Mouse (Mus musculus): ENCODE results near the gene Gm3047. TPM values are rescaled to one million over a fixed set of nuclear protein-coding genes. Genes with fewer than 3 reads are reported as not detected.
"Not testable (repeated sequence)": the region's sequence is repeated elsewhere in the genome, so short reads cannot be mapped to it uniquely, and the experiment has no call there.

The Gm3047 gene
- total RNA-seq (2014; fragmentation: Nextera tagmentation) (not detected in 2 replicates), total RNA-seq (2017) (not detected in 2 replicates)

- not testable (repeated sequence) for ATAC-seq (replicated peaks; ENCODE audit: poor library complexity, severe bottlenecking)
Observed at GRCm38 (mm10) chr14:4555105-4555504, at the start of gene Gm3047. Gene Gm3047 (plus strand): TSS chr14:4555405.

Other genes starting within 250 kb of the Gm3047 start
- gene Gm3149, start 238.1 kb upstream of the Gm3047 start, total RNA-seq (2014; fragmentation: Nextera tagmentation) = not detected in 2 replicates
- not detected in 2 replicates for gene Gm3149, start 238.1 kb upstream of the Gm3047 start, total RNA-seq (2017)
- gene 2610042L04Rik, start 220.6 kb upstream of the Gm3047 start, total RNA-seq (2014; fragmentation: Nextera tagmentation) = 0.28 TPM in 1 of 2 replicates, not detected in the other
- gene 2610042L04Rik, start 220.6 kb upstream of the Gm3047 start, total RNA-seq (2017) = not detected in 2 replicates
- gene Gm3159, start 157.9 kb upstream of the Gm3047 start, total RNA-seq (2014; fragmentation: Nextera tagmentation) = not detected in 2 replicates
- not detected in 2 replicates for gene Gm3159, start 157.9 kb upstream of the Gm3047 start, total RNA-seq (2017)
- gene Gm3164, start 140.0 kb upstream of the Gm3047 start, total RNA-seq (2014; fragmentation: Nextera tagmentation) = not detected in 2 replicates
- not detected in 2 replicates for gene Gm3164, start 140.0 kb upstream of the Gm3047 start, total RNA-seq (2017)
- gene Gm3173, start 124.4 kb upstream of the Gm3047 start, total RNA-seq (2014; fragmentation: Nextera tagmentation) = not detected in 2 replicates
- gene Gm3173, start 124.4 kb upstream of the Gm3047 start, total RNA-seq (2017) = not detected in 2 replicates
- not detected in 2 replicates for gene Gm3182, start 73.7 kb upstream of the Gm3047 start, total RNA-seq (2014; fragmentation: Nextera tagmentation)
- not detected in 2 replicates for gene Gm3182, start 73.7 kb upstream of the Gm3047 start, total RNA-seq (2017)
- not detected in 2 replicates for gene Gm8159, start 76.9 kb downstream of the Gm3047 start, total RNA-seq (2014; fragmentation: Nextera tagmentation)
- gene Gm8159, start 76.9 kb downstream of the Gm3047 start, total RNA-seq (2017) = not detected in 2 replicates
- gene Gm3239, start 108.8 kb downstream of the Gm3047 start, total RNA-seq (2014; fragmentation: Nextera tagmentation) = not detected in 2 replicates
- gene Gm3239, start 108.8 kb downstream of the Gm3047 start, total RNA-seq (2017) = not detected in 2 replicates
- gene Gm7876, start 153.8 kb downstream of the Gm3047 start, total RNA-seq (2014; fragmentation: Nextera tagmentation) = not detected in 2 replicates
- not detected in 2 replicates for gene Gm7876, start 153.8 kb downstream of the Gm3047 start, total RNA-seq (2017)
- not detected in 2 replicates for gene Gm3252, start 171.4 kb downstream of the Gm3047 start, total RNA-seq (2014; fragmentation: Nextera tagmentation)
- not detected in 2 replicates for gene Gm3252, start 171.4 kb downstream of the Gm3047 start, total RNA-seq (2017)
- gene Gm9602, start 220.9 kb downstream of the Gm3047 start, total RNA-seq (2014; fragmentation: Nextera tagmentation) = not detected in 2 replicates
- gene Gm9602, start 220.9 kb downstream of the Gm3047 start, total RNA-seq (2017) = not detected in 2 replicates